Mouse (Mus musculus): ENCODE measurements around the gene Fbxo11. TPM values are rescaled to one million over a fixed set of nuclear protein-coding genes. Genes with fewer than 3 reads are reported as not detected.

Gene Fbxo11
- polyA plus RNA-seq, 1 experiment from 2014 or later, result 21.6 TPM

- peak; percentile 71 for DNase-seq (ENCODE audit: low spot score)
- H3K4me1 ChIP-seq (replicated peaks), result peaks cover 16% of the 10 kb centered on the region
- H3K9me3 ChIP-seq, result no peaks in the 10 kb centered on the region
- peak overlapping the region; percentile 100 for H3K4me3 ChIP-seq
- no peaks in the 10 kb centered on the region for H3K27me3 ChIP-seq (ENCODE audit: insufficient read depth, poor library complexity, severe bottlenecking)
- H3K36me3 ChIP-seq, result no peaks in the 10 kb centered on the region; the same call in 1 of the 2 replicates
- WGBS, result under 1% methylated on average over 23 of the region's 23 CpGs
- H3K27ac ChIP-seq, result peak overlapping the region; percentile 100
These were observed 1.1 kb downstream of the Fbxo11 start for GRCm38 (mm10) chr17:88063980-88064346.

GRCm38 (mm10) chr17:88062860-88063580, 2.1 kb downstream of the Fbxo11 start:
- H3K27me3 ChIP-seq (ENCODE audit: insufficient read depth, poor library complexity, severe bottlenecking), result no peaks in the 10 kb centered on the region
- H3K36me3 ChIP-seq, result no peaks in the 10 kb centered on the region; the same call in 1 of the 2 replicates
- H3K9me3 ChIP-seq, result no peaks in the 10 kb centered on the region
- H3K27ac ChIP-seq, result no peak overlapping the region; the same call in 1 of the 2 replicates
- peaks cover 24% of the 10 kb centered on the region for H3K4me1 ChIP-seq (replicated peaks)
- DNase-seq (ENCODE audit: low spot score), result no peak
- 51% methylated on average over 8 of the region's 8 CpGs for WGBS
- H3K4me3 ChIP-seq, result peak overlapping the region; percentile 100

GRCm38 (mm10) chr17:88061942-88062341, 3.1 kb downstream of the Fbxo11 start:
- Histone ChIP-seq H3K36me3 (no peaks in the 10 kb centered on the region; the same call in 1 of the 2 replicates), H3K9me3 (no peaks in the 10 kb centered on the region), H3K27ac (no peak overlapping the region), H3K27me3 (ENCODE audit: insufficient read depth, poor library complexity, severe bottlenecking) (no peaks in the 10 kb centered on the region), H3K4me3 (no peak overlapping the region), H3K4me1 (replicated peaks) (peaks cover 24% of the 10 kb centered on the region)
- no peak for DNase-seq (ENCODE audit: low spot score)
- WGBS, result 86% methylated on average over 3 of the region's 3 CpGs

- Histone ChIP-seq H3K36me3 (peaks cover 3% of the 10 kb centered on the region), H3K9me3 (peaks cover 2% of the 10 kb centered on the region; the same call in 1 of the 2 replicates), H3K4me3 (no peak overlapping the region), H3K27ac (no peak overlapping the region), H3K4me1 (replicated peaks) (peaks cover 19% of the 10 kb centered on the region), H3K27me3 (ENCODE audit: insufficient read depth, poor library complexity, severe bottlenecking) (no peaks in the 10 kb centered on the region)
- WGBS, result 86% methylated on average over 2 of the region's 2 CpGs
- no peak for DNase-seq (ENCODE audit: low spot score)
These were observed 6.8 kb downstream of the Fbxo11 start for GRCm38 (mm10) chr17:88058280-88058679.

GRCm38 (mm10) chr17:88057846-88058245, 7.2 kb downstream of the Fbxo11 start:
- H3K27me3 ChIP-seq (ENCODE audit: insufficient read depth, poor library complexity, severe bottlenecking), result no peaks in the 10 kb centered on the region
- no peak overlapping the region for H3K4me3 ChIP-seq
- H3K9me3 ChIP-seq, result peaks cover 2% of the 10 kb centered on the region; the same call in 1 of the 2 replicates
- WGBS, result 94% methylated on average over 1 of the region's 1 CpGs
- peaks cover 5% of the 10 kb centered on the region for H3K36me3 ChIP-seq
- peaks cover 15% of the 10 kb centered on the region for H3K4me1 ChIP-seq (replicated peaks)
- H3K27ac ChIP-seq, result no peak overlapping the region
- DNase-seq (ENCODE audit: low spot score), result no peak

GRCm38 (mm10) chr17:88051679-88052078, 13.4 kb downstream of the Fbxo11 start:
- Histone ChIP-seq H3K4me1 (replicated peaks) (no peaks in the 10 kb centered on the region), H3K9me3 (peaks cover 2% of the 10 kb centered on the region; the same call in 1 of the 2 replicates), H3K27me3 (ENCODE audit: insufficient read depth, poor library complexity, severe bottlenecking) (no peaks in the 10 kb centered on the region), H3K36me3 (peaks cover 9% of the 10 kb centered on the region; the same call in 1 of the 2 replicates), H3K27ac (no peak overlapping the region), H3K4me3 (no peak overlapping the region)
- no peak for DNase-seq (ENCODE audit: low spot score)
- 95% methylated on average over 4 of the region's 4 CpGs for WGBS

GRCm38 (mm10) chr17:88050892-88051291, 14.2 kb downstream of the Fbxo11 start:
- no peak for DNase-seq (ENCODE audit: low spot score)
- peaks cover 9% of the 10 kb centered on the region; the same call in 1 of the 2 replicates for H3K36me3 ChIP-seq
- H3K4me1 ChIP-seq (replicated peaks), result no peaks in the 10 kb centered on the region
- no peaks in the 10 kb centered on the region for H3K27me3 ChIP-seq (ENCODE audit: insufficient read depth, poor library complexity, severe bottlenecking)
- H3K27ac ChIP-seq, result no peak overlapping the region
- no peak overlapping the region for H3K4me3 ChIP-seq
- H3K9me3 ChIP-seq, result peaks cover 2% of the 10 kb centered on the region; the same call in 1 of the 2 replicates
- 93% methylated on average over 1 of the region's 1 CpGs for WGBS

- Histone ChIP-seq H3K36me3 (peaks cover 9% of the 10 kb centered on the region; the same call in 1 of the 2 replicates), H3K4me1 (replicated peaks) (peaks cover 3% of the 10 kb centered on the region; the same call in 1 of the 2 replicates), H3K9me3 (no peaks in the 10 kb centered on the region)
These were observed 14.8 kb downstream of the Fbxo11 start for GRCm38 (mm10) chr17:88050318-88050717.

GRCm38 (mm10) chr17:88042099-88043086, 22.7 kb downstream of the Fbxo11 start:
- Histone ChIP-seq H3K27ac (no peak overlapping the region), H3K27me3 (ENCODE audit: insufficient read depth, poor library complexity, severe bottlenecking) (no peaks in the 10 kb centered on the region), H3K9me3 (no peaks in the 10 kb centered on the region), H3K4me1 (replicated peaks) (peaks cover 18% of the 10 kb centered on the region), H3K4me3 (no peak overlapping the region), H3K36me3 (peaks cover 9% of the 10 kb centered on the region)
- peak; percentile 22 for DNase-seq (ENCODE audit: low spot score)
- WGBS, result 64% methylated on average over 12 of the region's 12 CpGs

More at GRCm38 (mm10) chr17:88050318-88050717, 14.8 kb downstream of the Fbxo11 start:
- DNase-seq (ENCODE audit: low spot score), result no peak
- 91% methylated on average over 2 of the region's 2 CpGs for WGBS
- no peak overlapping the region for H3K4me3 ChIP-seq
- H3K27ac ChIP-seq, result no peak overlapping the region
- H3K27me3 ChIP-seq (ENCODE audit: insufficient read depth, poor library complexity, severe bottlenecking), result no peaks in the 10 kb centered on the region

GRCm38 (mm10) chr17:88040810-88041209, 24.3 kb downstream of the Fbxo11 start:
- peaks cover 18% of the 10 kb centered on the region for H3K4me1 ChIP-seq (replicated peaks)
- no peak overlapping the region for H3K27ac ChIP-seq
- peaks cover 9% of the 10 kb centered on the region for H3K36me3 ChIP-seq
- no peaks in the 10 kb centered on the region for H3K27me3 ChIP-seq (ENCODE audit: insufficient read depth, poor library complexity, severe bottlenecking)
- no peak overlapping the region for H3K4me3 ChIP-seq
- no peaks in the 10 kb centered on the region for H3K9me3 ChIP-seq
- 88% methylated on average over 5 of the region's 5 CpGs for WGBS
- no peak for DNase-seq (ENCODE audit: low spot score)

- Histone ChIP-seq H3K27me3 (ENCODE audit: insufficient read depth, poor library complexity, severe bottlenecking) (no peaks in the 10 kb centered on the region), H3K4me3 (no peak overlapping the region), H3K36me3 (no peaks in the 10 kb centered on the region; the same call in 1 of the 2 replicates), H3K27ac (no peak overlapping the region), H3K4me1 (replicated peaks) (peaks cover 6% of the 10 kb centered on the region; the same call in 1 of the 2 replicates), H3K9me3 (no peaks in the 10 kb centered on the region)
- DNase-seq (ENCODE audit: low spot score), result no peak
- 92% methylated on average over 4 of the region's 4 CpGs for WGBS
These were observed 30.7 kb downstream of the Fbxo11 start for GRCm38 (mm10) chr17:88034418-88034817.

- Histone ChIP-seq H3K4me3 (no peak overlapping the region), H3K27ac (no peak overlapping the region), H3K36me3 (no peaks in the 10 kb centered on the region; the same call in 1 of the 2 replicates), H3K9me3 (no peaks in the 10 kb centered on the region), H3K4me1 (replicated peaks) (peaks cover 6% of the 10 kb centered on the region; the same call in 1 of the 2 replicates), H3K27me3 (ENCODE audit: insufficient read depth, poor library complexity, severe bottlenecking) (no peaks in the 10 kb centered on the region)
- no peak for DNase-seq (ENCODE audit: low spot score)
- WGBS, result 90% methylated on average over 5 of the region's 5 CpGs
These were observed 33.3 kb downstream of the Fbxo11 start for GRCm38 (mm10) chr17:88031755-88032154.
